Comparison of ENCODE assay signal across 19 mouse cellular contexts in genomic region chr3:153783294-153783741, GRCm38 (mm10). TPM values are rescaled to one million over a fixed set of nuclear protein-coding genes. Genes with fewer than 3 reads are reported as not detected.
A peak's percentile ranks its signal among the peaks of the same experiment; 100 is the strongest.
DNase-seq lines count a peak whose midpoint lies in the region; ATAC-seq and TF ChIP-seq lines count a peak whose summit lies in the region.
"Had no signal": no experiment of that assay in that cellular context is flagged by ENCODE, and none has a peak within 500 bp of the region (broad histone marks: within the 10 kb centered on the region; RNA-seq: fewer than 3 reads in every experiment).

No protein-coding gene starts in this region.

- H3K4me2 ChIP-seq in heart, postnatal 0 days (ENCODE audit: low read depth, low read length): no peak overlapping the region
- peak overlapping the region; percentile 13; the same call in 1 of the 2 replicates for H3K4me2 ChIP-seq in lung, embryonic 15.5 days
- H3K4me2 ChIP-seq in stomach, embryonic 15.5 days: peak overlapping the region; percentile 31
- H3K4me2 ChIP-seq: hindbrain, embryonic 14.5 days; liver, embryonic 13.5 days; midbrain, embryonic 11.5 days; neural tube, embryonic 12.5 days had no signal

- TF ChIP-seq EP300 in heart, postnatal 0 days (IDR thresholded peaks at IDR 0.05; ENCODE audit: low read depth): no peak

- TF ChIP-seq CTCF in heart, postnatal 0 days (IDR thresholded peaks at IDR 0.05; ENCODE audit: low read depth): no peak

- no peak overlapping the region for H3K4me3 ChIP-seq in heart, embryonic 10.5 days
- no peak overlapping the region for H3K4me3 ChIP-seq in heart, postnatal 0 days (ENCODE audit: low read depth, low read length)
- no peak overlapping the region for H3K4me3 ChIP-seq in lung, embryonic 15.5 days
- H3K4me3 ChIP-seq in stomach, embryonic 15.5 days (replicated peaks): no peak overlapping the region
- H3K4me3 ChIP-seq: forebrain, embryonic 10.5 days; heart, adult 2 months; liver, embryonic 13.5 days; neural tube, embryonic 12.5 days had no signal

- intact Hi-C loops in heart, postnatal 36 days (cut with DNase I): no loop called here
- intact Hi-C loops in heart, postnatal 10 days (cut with DNase I): no loop called here

- peaks cover 23% of the 10 kb centered on the region for H3K4me1 ChIP-seq in heart, embryonic 10.5 days
- H3K4me1 ChIP-seq in heart, postnatal 0 days (ENCODE audit: control insufficient read depth, insufficient read depth): no peaks in the 10 kb centered on the region
- peaks cover 6% of the 10 kb centered on the region; the same call in 1 of the 2 replicates for H3K4me1 ChIP-seq in lung, embryonic 15.5 days
- H3K4me1 ChIP-seq in stomach, embryonic 15.5 days: peaks cover 12% of the 10 kb centered on the region; the same call in 1 of the 2 replicates
- H3K4me1 ChIP-seq: neural tube, embryonic 12.5 days had no signal

- no peaks in the 10 kb centered on the region for H3K9me3 ChIP-seq in heart, embryonic 10.5 days
- no peaks in the 10 kb centered on the region for H3K9me3 ChIP-seq in heart, postnatal 0 days (replicated peaks; ENCODE audit: control insufficient read depth, low read length)
- no peaks in the 10 kb centered on the region for H3K9me3 ChIP-seq in lung, embryonic 15.5 days
- no peaks in the 10 kb centered on the region for H3K9me3 ChIP-seq in stomach, embryonic 15.5 days
- H3K9me3 ChIP-seq: forebrain, embryonic 10.5 days; liver, embryonic 13.5 days; neural tube, embryonic 12.5 days had no signal

- 0 out of 2 replicates have a peak overlapping the region, but pooled peaks have one; percentile 44 for H3K27ac ChIP-seq in heart, embryonic 10.5 days
- H3K27ac ChIP-seq in heart, postnatal 0 days (ENCODE audit: low read depth): no peak overlapping the region
- H3K27ac ChIP-seq in lung, embryonic 15.5 days: peak overlapping the region; percentile 72
- H3K27ac ChIP-seq in stomach, embryonic 15.5 days: peak overlapping the region; percentile 68
- H3K27ac ChIP-seq: forebrain, embryonic 10.5 days; heart, adult 2 months; hindbrain, embryonic 14.5 days; liver, embryonic 13.5 days; neural tube, embryonic 12.5 days had no signal

- no peak for ATAC-seq in heart, postnatal 0 days (ENCODE audit: insufficient read depth, low read depth)
- peak; percentile 66; the same call in 1 of the 2 replicates for ATAC-seq in lung, embryonic 15.5 days (ENCODE audit: borderline replicate concordance, extremely low read depth, low FRiP score, low TSS enrichment)
- peak; percentile 72 for ATAC-seq in stomach, embryonic 15.5 days (ENCODE audit: insufficient read depth, low FRiP score, low read depth)

- H3K36me3 ChIP-seq in heart, embryonic 10.5 days: no peaks in the 10 kb centered on the region
- no peaks in the 10 kb centered on the region for H3K36me3 ChIP-seq in heart, postnatal 0 days (replicated peaks; ENCODE audit: control insufficient read depth, insufficient read depth, low read length)
- H3K36me3 ChIP-seq in lung, embryonic 15.5 days: no peaks in the 10 kb centered on the region
- no peaks in the 10 kb centered on the region for H3K36me3 ChIP-seq in stomach, embryonic 15.5 days
- H3K36me3 ChIP-seq: forebrain, embryonic 10.5 days; liver, embryonic 13.5 days; neural tube, embryonic 12.5 days had no signal

- DNase-seq in heart, embryonic 10.5 days (ENCODE audit: low spot score): no peak
- no peak for DNase-seq in heart, postnatal 36 days
- peak; percentile 16 for DNase-seq in heart, postnatal 0 days (ENCODE audit: low spot score)
- no peak for DNase-seq in heart, postnatal 10 days
- no peak for DNase-seq in lung, adult 18-20 months
- DNase-seq in frontal cortex, postnatal 25 days (ENCODE audit: low spot score in 2 of 2): no peak
- DNase-seq: adrenal gland, adult 2 months; cerebellum, adult 2 months; heart, adult 2 months; kidney, adult 18-20 months; liver, embryonic 13.5 days; right cerebral cortex, postnatal 4 days; thymus, postnatal 4 days had no signal

- WGBS in heart, embryonic 10.5 days: 34% methylated on average over 7 of the region's 7 CpGs
- WGBS in heart, postnatal 0 days: 10% methylated on average over 7 of the region's 7 CpGs
- 34% methylated on average over 7 of the region's 7 CpGs for WGBS in lung, embryonic 15.5 days
- 45% methylated on average over 7 of the region's 7 CpGs for WGBS in stomach, embryonic 15.5 days

- peaks cover 8% of the 10 kb centered on the region; the same call in 1 of the 2 replicates for H3K27me3 ChIP-seq in heart, embryonic 10.5 days (ENCODE audit: insufficient read depth, poor library complexity, severe bottlenecking)
- peaks cover 2% of the 10 kb centered on the region; the same call in 1 of the 2 replicates for H3K27me3 ChIP-seq in heart, postnatal 0 days (ENCODE audit: control insufficient read depth, insufficient read depth, low read length)
- no peaks in the 10 kb centered on the region for H3K27me3 ChIP-seq in lung, embryonic 15.5 days
- no peaks in the 10 kb centered on the region for H3K27me3 ChIP-seq in stomach, embryonic 15.5 days (replicated peaks)
- H3K27me3 ChIP-seq: liver, embryonic 13.5 days; neural tube, embryonic 12.5 days had no signal

- no peak overlapping the region for H3K9ac ChIP-seq in heart, postnatal 0 days (replicated peaks; ENCODE audit: low read depth, low read length)
- H3K9ac ChIP-seq in lung, embryonic 15.5 days: no peak overlapping the region
- H3K9ac ChIP-seq in stomach, embryonic 15.5 days: no peak overlapping the region
- H3K9ac ChIP-seq: hindbrain, embryonic 14.5 days; liver, embryonic 13.5 days; neural tube, embryonic 12.5 days had no signal

RNA-seq across cellular contexts. Expression of gene St6galnac3, which starts 58.3 kb away (rescaled TPM):
- 26.7 and 38.4 TPM in 2 replicates for polyA plus RNA-seq in heart, embryonic 10.5 days (2016; fragmentation: Nextera tagmentation; extraction: Ambion mirVana)
- 1 to 10 TPM; 4.1 to 6.6 TPM for total RNA-seq in heart, postnatal 36 days (2021)
- 15.2 and 22.5 TPM in 2 replicates for total RNA-seq in heart, postnatal 0 days (2014; rRNA removed; ENCODE audit: low replicate concordance)
- polyA plus RNA-seq in heart, postnatal 0 days (2015; fragmentation: Nextera tagmentation; extraction: Ambion mirVana): 9.7 and 10.5 TPM in 2 replicates
- 10 to 100 TPM in 1 of 2 experiments, 1 to 10 TPM in 1; 8.5 to 14.8 TPM for total RNA-seq in heart, postnatal 10 days (2021)
- polyA plus RNA-seq in lung, embryonic 15.5 days (2015; fragmentation: Nextera tagmentation; extraction: Ambion mirVana): 29.3 and 31.9 TPM in 2 replicates
- 36.6 and 39.8 TPM in 2 replicates for polyA plus RNA-seq in stomach, embryonic 15.5 days (2015; fragmentation: Nextera tagmentation; extraction: Ambion mirVana)
